Mouse (Mus musculus): Measurements from ENCODE around the gene Slc6a11.

Slc6a11 gene

DNA sequence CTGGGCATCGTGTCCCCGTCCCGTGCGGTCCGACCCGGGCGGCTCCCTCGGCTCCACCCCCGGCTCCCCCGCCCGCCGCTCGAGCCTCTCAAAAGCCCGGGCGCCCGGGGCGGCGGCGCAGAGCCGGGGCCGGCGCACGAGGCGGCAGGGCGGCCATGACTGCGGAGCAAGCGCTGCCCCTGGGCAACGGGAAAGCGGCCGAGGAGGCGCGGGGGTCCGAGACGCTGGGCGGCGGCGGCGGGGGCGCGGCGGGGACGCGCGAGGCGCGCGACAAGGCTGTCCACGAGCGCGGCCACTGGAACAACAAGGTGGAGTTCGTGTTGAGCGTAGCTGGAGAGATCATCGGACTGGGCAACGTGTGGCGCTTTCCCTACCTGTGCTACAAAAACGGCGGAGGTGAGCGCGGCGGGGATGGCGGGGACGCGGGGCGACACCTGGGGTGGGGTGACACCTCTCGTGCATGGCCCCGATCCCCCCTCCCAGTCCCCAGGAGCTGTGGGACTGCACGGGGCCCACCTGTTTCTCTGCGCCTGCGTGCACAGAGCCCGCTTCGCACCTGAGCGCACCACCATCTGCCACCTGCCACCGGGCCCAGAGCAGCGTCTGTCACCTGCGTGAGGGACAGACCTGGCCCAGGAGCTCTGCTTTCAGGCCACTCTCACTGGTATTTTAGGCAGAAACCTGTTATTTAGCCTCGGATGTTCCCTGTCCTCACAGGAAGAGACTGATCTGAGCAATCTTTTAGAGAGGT is at the start of gene Slc6a11:
TSS of gene Slc6a11 (plus strand) at position 120 of the 751 bp plus-strand sequence.
- no peak for DNase-seq (ENCODE audit: low read depth, low spot score)

DNA sequence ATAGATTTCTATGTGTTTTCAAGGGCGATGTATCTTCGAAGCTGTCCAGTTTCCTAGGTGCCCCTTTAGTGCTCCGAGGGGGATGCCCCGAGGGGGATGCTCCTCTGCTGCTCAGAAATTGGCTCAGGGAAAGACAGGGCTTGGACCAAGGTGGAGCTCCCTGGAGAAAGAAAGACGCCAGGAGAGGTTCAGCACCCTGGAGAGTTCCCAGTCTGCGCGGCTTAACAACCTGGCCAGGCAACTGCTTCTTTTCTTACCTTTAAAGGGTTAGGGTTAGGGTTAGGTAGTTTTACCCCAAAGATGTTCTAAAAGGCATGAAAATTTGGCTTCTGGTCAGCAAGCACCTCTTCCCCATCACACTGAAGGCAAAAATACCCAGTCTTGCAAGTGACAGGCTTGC is 43.9 kb upstream of the Slc6a11 start:
- DNase-seq (ENCODE audit: low read depth, low spot score), result no peak

DNA sequence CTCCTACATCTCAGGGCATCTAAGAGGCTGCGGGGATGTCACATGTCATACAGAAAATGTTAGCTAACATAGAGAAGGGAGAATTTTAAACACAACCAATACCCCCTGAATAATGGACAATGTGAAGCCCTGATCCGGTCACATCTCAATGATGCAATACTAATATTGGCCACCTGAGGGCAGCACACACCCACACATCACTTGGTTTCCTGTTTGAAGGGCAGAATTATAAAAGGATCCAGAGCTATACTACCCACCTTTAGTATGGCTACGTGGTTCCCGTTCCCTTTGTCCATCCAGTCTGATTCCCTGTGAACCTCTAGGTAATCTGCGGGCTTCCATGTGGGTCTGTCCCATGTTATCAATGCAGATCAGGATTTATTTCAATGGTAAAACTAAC is 41.4 kb upstream of the Slc6a11 start:
- peak; percentile 26 for DNase-seq (ENCODE audit: low read depth, low spot score)

DNA sequence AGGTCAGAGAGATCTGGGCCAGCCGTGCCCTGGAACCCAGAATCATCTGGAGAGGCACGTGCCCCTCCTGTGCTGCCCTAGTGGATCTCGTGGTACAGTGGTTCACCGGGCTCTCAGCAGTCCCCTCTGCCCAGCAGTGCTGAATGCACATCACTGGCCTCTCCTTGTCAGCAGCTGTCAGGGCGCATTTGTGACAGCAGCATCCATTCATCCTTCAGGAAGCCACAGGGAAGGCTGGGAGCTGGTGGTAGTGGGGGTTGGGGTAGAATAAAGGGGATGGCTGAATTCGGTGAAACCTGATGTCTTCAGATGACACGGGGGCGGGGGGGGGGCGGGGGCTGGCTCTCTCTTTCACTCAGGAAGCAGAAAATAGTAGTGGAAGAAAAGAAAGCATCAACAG is 38.8 kb upstream of the Slc6a11 start:
- DNase-seq (ENCODE audit: low read depth, low spot score), result no peak

DNA sequence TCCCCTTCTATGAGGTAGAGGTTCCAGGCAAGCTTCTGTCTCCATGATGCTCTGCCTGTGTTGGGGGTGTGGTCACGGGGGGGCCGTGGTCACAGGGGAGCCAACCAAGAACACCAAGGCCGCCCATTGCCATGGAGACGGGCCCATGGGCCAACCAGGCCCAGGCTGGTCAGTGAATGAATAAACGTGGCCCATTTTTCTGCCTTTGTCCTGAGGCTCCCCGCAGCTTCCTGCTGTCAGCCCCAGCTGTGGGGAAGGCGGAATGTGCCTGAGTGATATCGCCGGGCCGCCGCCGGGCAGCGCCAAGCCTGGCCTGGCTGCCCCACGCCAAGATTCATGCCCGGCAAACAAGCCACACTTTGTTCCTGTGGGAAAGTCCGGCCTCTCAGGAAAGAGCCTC is 36.8 kb upstream of the Slc6a11 start:
- DNase-seq (ENCODE audit: low read depth, low spot score), result no peak

DNA sequence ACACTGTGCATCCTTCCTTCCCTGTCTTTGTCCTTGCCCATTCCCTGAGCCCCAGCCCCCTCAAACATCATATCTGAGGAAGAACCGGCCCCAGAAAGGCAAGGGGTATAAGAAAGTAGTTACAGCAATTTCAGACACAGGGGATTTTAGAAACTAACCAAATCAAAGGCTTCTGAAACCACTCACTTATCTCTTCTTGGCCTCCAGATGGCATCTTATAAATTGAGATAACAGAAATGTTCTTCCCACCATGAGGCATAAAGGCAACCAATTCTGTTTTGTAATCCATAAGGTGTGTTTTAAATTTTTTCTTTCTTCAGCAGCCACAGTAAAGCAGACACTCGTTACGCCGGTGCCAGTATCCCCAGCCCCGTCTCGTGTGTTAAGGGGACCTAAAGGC is 34.5 kb upstream of the Slc6a11 start:
- no peak for DNase-seq (ENCODE audit: low read depth, low spot score)

DNA sequence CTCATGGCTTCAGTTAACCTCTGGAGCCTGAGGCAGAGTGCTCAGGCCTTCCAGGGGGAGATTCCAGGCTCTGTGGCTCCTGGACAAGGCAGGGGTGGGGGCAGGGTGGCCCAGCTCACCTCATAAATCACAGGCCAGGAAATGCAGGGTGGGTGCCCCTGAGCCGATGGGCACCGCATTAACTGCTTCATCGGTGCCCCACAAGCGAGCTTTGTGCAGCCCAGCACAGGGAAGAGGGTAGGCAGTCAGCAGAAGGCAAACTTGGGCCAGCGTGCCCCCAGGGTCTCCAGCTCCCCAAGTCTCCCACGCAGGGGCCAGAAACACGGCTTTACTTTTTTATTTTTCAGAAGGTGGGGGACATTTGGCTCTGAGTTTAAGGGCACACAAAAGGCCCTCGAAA is 29.1 kb upstream of the Slc6a11 start:
- DNase-seq (ENCODE audit: low read depth, low spot score), result no peak

DNA sequence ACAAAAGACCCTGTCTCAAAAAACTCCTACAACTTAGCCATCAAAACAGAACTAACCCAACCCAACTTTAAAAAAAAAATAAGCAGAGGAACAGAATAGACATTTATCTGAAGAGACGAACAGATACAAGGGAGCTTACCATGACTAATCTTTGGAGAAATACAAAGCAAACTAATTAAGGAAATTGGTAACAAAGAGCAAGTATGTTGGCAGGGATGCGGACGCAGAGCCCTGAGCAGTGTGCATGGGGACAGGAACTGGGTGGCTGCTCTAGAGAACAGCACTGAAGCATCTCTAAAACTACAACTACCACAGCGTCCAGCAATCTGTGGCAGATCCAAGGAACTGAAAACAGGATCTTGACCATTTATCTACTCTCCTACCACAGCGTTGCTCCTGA is 11.5 kb upstream of the Slc6a11 start:
- no peak for DNase-seq (ENCODE audit: low read depth, low spot score)

DNA sequence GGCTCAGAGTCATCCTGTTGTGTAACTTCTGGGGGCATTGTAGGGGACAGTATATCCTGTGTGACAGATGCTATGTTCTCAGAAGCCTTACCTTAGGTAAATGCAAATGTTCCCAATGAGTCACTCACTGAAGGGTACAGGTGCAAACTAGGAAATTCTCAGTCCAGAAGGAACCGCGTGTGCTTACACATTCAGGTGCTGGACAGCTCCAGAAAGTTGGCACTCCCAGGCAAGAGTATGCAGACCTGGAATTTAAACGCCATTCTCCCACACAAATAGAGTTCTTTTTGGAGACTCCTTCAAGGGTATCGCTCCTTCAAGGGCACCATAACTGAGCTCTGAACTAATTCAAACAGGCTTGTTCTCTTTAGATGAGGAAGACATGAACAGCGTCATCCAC is 5.5 kb upstream of the Slc6a11 start:
- no peak for DNase-seq (ENCODE audit: low read depth, low spot score)

DNA sequence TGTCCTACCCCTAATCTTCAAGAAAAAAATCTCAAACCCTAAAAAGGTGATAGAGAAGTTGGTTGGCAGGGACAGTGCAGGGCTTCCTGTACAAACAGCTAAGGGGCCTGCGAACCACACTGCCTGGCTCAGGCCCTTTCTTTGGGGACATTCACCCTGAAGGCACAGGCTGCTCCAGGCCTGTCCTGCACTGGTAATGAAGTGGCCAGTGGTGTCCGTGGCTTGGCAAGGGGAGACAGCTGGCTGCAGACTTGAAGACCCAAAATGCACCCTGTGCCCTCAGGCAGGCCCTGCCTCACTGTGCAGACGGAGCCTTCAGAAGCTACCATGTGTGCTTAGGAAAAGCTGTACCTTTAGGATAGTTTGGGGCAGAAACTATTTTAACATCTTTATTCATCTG is 1.4 kb downstream of the Slc6a11 start:
- DNase-seq (ENCODE audit: low read depth, low spot score), result no peak

DNA sequence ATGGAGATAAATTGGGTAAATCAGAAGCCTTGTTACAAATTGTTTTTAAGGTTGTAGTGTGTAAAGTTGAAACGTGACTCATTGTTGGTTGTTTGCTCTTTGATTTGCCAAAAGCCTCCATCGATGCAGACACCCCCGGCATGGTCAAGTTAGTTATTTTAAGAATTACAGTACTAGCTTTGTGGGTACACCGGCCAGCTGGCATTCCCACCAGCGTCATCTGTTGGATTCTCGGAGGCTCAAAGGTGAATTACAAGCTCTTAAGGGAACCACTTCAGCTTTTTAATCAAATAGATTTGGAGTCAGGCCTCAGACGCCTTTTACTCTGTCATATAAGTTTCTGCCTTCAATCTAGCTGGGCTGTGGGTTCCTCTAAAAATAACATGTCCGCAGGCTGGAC is 1.9 kb downstream of the Slc6a11 start:
- no peak for DNase-seq (ENCODE audit: low read depth, low spot score)

DNA sequence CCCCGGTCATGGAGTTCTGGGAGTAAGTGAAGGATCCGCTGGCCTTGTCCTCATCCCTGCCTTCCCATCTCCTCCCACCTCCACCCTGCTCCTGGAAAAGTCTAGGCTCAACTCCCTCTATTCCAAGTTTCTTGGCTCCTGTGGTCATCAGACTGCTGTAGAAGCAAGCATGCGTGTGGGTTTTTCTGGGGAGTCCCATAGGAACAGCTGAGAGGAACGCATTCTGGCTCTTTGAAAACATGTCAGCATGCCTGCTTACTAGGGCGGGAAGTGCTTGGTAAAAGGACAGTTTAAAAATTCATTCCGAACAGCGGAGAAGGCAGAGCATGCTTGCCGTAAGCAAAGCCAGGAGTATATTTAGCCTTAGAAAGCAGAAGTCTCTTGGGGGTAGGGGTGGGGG is 7.9 kb downstream of the Slc6a11 start:
- DNase-seq (ENCODE audit: low read depth, low spot score), result no peak

DNA sequence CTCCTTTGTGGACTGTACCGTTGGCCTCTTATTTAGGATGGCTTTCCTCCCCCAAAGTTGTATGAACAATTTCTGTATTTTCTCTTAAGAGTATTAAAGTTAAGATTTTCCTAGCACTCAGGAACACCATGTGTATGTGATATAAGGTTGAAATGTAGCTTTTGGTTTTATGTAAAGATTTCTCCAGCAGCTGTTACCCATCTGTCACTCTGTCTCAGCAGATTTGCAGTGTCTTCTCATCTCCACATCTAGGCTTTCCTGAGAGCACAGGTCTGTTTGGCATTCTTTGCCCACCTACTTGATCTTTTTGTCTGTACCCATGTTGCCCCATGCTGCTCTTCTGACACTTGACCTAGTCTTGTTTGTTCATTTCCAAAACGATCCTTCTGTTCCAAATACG is 10.4 kb downstream of the Slc6a11 start:
- DNase-seq (ENCODE audit: low read depth, low spot score), result no peak

DNA sequence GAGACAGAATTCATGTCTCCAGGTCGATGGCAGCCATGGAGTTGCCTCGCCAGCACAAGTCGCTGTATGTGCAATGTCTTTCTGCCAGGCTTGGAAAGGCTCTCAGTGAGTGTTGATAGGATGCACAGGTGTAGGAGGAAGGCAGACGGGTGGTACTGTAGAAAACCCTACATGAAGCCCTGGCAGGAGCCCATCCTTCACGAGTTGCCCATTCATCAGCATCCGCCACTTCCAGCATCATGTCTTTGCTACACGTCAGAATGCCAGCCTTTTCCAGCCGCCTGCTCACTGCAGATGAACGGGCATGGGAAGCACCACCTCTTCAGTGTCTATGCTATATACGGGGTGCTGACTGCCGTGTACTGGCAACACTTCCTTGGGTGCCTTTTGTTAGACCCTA is 11.4 kb downstream of the Slc6a11 start:
- DNase-seq (ENCODE audit: low read depth, low spot score), result no peak

DNA sequence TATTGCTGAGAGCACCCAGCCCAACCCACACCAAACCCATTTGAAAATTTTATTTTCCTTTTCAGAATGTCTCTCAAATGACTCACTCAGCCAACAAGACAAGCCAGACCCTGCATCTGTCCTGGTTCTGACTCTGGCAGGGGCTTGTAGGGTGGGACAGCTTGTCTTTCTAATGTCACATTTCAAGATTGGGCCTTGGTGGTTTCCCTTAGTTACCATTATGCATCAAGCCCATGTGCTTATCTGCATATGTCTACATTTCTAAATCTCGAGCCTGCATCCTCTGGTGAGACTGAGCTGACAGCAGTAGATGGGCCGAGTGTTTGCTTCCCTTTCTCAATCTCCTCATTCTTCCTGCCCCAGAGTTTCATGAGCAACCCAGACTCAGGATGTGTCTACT is 12.5 kb downstream of the Slc6a11 start:
- DNase-seq (ENCODE audit: low read depth, low spot score), result no peak

DNA sequence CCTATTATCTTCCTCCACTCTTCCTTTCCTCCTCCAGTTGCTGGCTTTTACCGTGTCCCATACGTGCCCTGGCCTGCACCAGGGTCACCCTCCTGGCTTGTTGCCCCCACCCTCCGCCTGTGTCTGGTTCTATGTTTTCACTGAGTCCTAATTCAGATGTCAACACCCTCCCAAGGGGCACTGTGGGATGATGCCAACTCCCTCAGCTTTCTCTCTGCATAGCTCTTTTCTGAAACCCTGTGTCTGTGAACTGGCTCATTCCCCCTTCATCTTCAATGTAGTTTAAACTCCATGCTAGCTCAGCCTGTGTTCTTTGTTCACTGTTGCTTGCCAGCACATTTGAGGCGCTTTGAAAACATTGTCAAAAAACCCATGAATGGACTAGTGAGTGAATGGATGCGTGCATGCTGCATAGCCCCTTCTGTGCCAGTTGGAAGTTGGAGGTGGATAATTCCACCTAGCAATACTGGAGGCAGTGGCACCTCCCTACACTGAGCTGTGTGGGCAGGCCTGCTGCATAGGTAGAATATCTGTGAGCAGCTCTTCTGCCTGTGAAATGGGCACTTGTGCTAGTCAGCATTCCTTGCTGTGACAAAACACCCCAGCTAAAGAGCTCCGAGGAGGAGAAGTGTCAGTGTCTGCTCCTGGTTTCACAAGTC is 13.5 kb downstream of the Slc6a11 start:
- DNase-seq (ENCODE audit: low read depth, low spot score), result no peak

DNA sequence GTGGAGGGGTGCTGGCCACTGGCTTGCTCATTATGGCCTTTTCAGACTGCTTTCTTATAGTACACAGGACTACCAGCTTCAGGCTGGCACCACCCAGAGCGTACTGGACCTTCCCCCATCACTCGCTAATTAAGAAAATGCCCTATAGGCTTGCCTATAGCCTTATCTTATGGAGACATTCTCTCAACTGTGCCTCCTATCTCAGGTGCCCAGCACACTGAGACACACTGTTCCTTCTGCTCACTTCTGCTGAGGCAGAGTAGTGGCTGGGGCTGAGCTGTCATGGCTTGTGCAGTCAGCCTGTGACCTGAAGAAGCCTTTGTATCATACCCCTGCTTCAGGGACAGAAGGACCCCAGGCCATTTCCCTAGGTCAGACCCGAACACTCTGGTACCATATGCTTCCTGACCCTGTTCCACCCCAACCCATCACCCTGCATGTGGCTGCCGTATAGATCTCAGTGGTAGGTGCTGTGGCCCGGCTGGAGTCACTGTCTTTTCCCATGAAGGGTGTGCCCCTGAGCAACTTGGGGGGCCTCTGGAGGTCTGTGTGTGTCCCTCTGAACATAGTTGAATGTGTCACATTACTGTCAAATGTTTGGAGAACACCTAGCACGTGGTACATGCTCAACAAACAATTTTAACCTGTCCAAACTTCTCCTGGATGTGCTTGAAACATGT is 14.7 kb downstream of the Slc6a11 start:
- peak; percentile 19 for DNase-seq (ENCODE audit: low read depth, low spot score)

DNA sequence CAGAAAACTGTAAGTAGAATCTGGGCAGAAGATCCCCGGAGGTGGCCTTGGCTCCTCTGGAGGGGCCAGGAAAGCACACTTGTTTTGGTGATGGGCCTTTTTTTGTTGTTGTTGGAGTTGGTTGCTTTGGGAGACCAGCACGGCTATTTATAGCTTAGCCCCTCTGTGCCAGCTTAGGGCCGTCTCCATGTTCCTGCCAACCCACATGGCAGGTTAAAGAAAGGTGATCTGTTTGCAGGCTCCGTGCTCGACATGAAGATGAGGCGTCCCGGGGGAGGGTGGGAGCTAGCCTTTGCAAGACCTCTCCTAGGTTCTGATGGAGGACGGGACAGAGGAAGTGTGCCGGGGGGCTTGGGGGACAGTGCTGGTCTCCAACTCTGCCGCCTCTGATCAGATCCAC is 24.7 kb downstream of the Slc6a11 start:
- DNase-seq (ENCODE audit: low read depth, low spot score), result no peak

DNA sequence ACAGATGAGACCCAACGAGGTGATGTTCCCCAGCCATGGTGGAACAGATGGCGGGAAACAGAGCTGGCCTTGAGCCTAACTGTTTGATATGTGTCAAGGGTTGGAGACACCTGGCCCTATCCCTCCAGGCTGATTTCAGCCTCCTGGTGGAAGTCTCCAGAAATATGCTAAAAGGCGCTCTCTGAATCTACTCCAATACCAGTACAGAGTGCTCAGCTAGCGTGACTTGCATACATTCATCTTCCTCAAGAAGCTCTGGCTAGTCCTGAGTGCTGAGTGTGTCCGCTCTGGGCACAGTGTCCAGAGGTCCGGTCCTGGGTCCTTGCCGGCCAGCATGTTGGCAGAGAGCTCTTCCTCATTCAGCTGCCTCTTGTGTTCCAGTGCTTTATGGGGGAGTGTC is 27.8 kb downstream of the Slc6a11 start:
- DNase-seq (ENCODE audit: low read depth, low spot score), result no peak

DNA sequence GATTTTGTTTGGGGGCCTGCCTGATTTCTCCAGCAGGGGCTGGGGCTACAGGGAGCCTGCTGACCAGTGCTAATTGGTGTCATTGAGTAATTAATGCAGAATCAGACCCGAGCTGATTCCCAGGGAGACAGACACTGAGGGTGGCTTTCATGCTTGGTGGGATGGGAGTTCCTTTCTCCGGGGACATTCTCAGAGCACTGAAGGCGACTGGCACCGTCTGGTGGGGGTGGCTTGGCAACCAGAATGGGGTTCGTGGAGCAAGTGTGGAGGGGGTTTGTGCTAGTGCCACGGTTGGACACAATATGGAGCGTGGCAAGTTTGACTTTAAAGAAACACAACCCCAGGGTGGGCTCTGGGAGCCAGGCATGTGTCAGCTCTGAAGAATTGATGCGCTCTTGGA is 29.7 kb downstream of the Slc6a11 start:
- DNase-seq (ENCODE audit: low read depth, low spot score), result no peak

DNA sequence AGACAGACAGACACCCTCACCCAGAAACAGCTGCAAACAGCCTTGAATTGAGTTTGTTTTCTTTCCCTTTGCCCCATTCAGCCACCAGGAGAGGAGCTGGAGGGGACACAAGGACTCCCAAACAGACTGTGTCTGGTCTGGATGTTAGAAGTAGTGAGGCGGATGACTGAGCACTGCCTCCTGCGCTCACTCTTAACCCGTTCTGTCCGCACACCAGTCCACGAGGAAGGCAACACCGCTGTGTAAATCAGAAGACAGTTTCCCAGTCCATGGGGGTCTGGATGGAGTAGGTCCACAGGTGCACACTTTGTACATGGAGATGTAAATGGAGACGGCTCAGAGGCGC is 43.0 kb downstream of the Slc6a11 start:
- DNase-seq (ENCODE audit: low read depth, low spot score), result no peak

DNA sequence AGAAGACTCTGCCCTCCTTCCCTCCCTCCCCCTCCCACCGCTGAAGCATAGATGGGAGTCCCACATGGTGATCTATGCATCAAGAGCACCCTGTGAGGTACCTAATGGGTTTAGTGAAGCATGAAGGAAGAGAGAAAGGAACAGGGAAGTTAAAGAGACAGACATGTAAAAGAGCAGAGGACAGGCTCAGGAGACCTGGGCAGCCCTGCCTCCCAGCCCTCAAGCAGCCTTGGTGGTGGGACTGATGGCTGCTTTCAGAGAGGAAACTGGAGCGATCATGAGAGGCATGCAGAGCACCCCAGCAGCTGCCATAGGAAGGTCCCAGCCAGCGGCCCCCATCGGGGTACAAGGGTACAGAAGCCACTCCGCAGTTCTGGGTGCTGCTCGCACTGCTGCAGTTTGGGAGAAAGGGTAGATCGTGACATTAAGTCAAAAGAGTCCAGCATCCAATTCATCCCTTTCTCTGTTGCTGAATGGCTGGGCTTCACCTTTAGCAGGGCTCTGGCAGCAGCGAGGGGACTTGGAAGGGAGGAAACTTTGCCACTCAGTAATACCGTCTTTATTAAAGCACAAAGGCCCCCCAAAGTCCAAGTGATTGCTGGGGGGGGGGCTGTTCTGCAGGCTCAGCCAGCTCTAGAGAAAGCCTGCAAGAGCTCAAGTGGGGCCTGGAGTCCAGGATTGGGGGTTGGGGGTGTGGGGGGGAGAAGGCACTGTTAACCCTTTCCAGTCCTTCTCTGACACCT is 43.5 kb downstream of the Slc6a11 start:
- no peak for DNase-seq (ENCODE audit: low read depth, low spot score)
